Mouse (Mus musculus): ENCODE results near the gene Tead2. TPM values are rescaled to one million over a fixed set of nuclear protein-coding genes. Genes with fewer than 3 reads are reported as not detected.
"Not testable (repeated sequence)": the region's sequence is repeated elsewhere in the genome, so short reads cannot be mapped to it uniquely, and the experiment has no call there.

The Tead2 gene
- 206 and 234 TPM in 2 replicates for polyA plus RNA-seq (2014; fragmentation: Nextera tagmentation; extraction: Ambion mirVana)

DNA sequence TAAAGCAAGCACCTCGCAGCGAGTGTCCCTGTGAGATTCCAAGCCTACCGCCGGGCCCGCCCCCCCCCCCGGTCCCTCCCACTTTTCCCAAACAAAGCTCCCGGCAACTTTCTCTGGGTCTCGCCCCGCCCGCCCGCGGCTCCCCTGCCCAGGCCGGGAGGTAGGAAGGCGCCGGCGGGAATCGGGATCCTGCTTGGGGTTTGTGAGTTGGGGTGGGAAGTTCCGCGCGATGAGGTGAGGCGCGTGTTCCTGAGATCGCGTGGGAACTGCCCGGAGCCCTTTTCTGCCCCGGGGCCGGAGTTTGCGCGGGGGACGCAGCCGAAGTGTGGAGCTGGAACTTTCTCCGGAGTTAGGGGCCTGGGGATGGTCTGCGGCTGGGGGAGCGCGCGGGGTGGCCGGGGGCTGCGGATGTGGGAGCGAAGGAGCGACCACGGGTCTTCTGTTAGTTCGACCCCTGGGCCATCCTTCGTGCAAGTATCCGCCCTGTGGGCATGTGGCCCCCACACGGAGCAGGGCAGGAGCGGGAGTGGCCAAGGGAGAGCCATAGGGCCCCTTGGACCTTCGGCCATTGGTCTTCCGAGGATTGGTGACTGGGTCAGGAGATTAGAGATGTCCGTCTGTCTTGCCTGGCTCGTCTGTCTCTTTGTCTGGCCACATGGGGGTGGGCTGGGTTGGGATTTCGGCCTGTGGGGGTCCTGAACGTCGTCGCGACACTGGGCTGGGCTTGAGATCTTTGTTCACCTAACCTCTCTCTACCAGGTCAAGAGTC, at the start of gene Tead2:
Gene Tead2 (plus strand): TSS at position 81 of the 769 bp plus-strand sequence.
- under 1% methylated on average over 51 of the region's 55 CpGs for WGBS
- H3K27me3 ChIP-seq (ENCODE audit: control insufficient read depth, insufficient read depth, low read length) = peaks cover 14% of the 10 kb centered on the region; the same call in 1 of the 2 replicates
- H3K9ac ChIP-seq (ENCODE audit: low read depth, low read length) = peak within 1 kb of the TSS; percentile 95
- peaks cover 39% of the 10 kb centered on the region for H3K36me3 ChIP-seq (ENCODE audit: control insufficient read depth, insufficient read depth, low read length)
- H3K4me2 ChIP-seq (replicated peaks; ENCODE audit: low read depth, low read length) = peak within 1 kb of the TSS; percentile 79
- H3K4me3 ChIP-seq (ENCODE audit: low read length) = peak within 1 kb of the TSS; percentile 78
- peaks cover 21% of the 10 kb centered on the region for H3K4me1 ChIP-seq (ENCODE audit: control insufficient read depth, insufficient read depth, low read length)
- peak within 1 kb of the TSS; percentile 96 for H3K27ac ChIP-seq (ENCODE audit: low read depth, low read length)
- H3K9me3 ChIP-seq (ENCODE audit: control insufficient read depth, low read length) = no peaks in the 10 kb centered on the region
- peak; percentile 68 for ATAC-seq (ENCODE audit: low FRiP score, low TSS enrichment)

DNA sequence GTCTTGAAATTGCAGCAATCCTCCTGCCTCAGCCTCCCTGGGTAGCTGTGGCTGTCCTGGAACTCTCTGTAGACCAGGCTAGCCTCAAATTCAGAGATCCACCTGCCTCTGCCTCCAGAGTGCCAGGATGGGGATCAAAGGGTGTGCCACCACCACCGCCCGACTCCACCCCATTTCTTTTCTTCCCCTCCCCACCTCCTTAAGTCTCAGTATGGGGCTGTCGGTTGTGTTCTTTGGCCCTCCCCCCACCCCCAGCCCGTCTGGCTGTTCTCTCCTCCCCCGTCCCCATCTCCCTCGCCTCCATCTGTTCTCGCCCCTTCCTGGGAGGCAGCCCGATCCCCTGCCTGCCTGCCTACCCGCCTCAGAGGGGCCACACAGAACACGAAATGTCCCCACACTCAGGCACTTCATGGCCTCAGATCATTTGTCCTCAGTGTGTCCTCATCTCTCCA, 48.6 kb upstream of the Tead2 start:
- H3K9me3 ChIP-seq (ENCODE audit: control insufficient read depth, low read length) = peaks cover 20% of the 10 kb centered on the region
- WGBS = 22% methylated on average over 7 of the region's 10 CpGs
- no peaks in the 10 kb centered on the region for H3K36me3 ChIP-seq (ENCODE audit: control insufficient read depth, insufficient read depth, low read length)
- no peak for ATAC-seq (ENCODE audit: low FRiP score, low TSS enrichment)
- peaks cover 4% of the 10 kb centered on the region; the same call in 1 of the 2 replicates for H3K4me1 ChIP-seq (ENCODE audit: control insufficient read depth, insufficient read depth, low read length)
- no peak overlapping the region for H3K27ac ChIP-seq (ENCODE audit: low read depth, low read length)
- no peak overlapping the region for H3K9ac ChIP-seq (ENCODE audit: low read depth, low read length)
- H3K4me3 ChIP-seq (ENCODE audit: low read length) = no peak overlapping the region
- H3K4me2 ChIP-seq (replicated peaks; ENCODE audit: low read depth, low read length) = no peak overlapping the region
- H3K27me3 ChIP-seq (ENCODE audit: control insufficient read depth, insufficient read depth, low read length) = peaks cover 72% of the 10 kb centered on the region

DNA sequence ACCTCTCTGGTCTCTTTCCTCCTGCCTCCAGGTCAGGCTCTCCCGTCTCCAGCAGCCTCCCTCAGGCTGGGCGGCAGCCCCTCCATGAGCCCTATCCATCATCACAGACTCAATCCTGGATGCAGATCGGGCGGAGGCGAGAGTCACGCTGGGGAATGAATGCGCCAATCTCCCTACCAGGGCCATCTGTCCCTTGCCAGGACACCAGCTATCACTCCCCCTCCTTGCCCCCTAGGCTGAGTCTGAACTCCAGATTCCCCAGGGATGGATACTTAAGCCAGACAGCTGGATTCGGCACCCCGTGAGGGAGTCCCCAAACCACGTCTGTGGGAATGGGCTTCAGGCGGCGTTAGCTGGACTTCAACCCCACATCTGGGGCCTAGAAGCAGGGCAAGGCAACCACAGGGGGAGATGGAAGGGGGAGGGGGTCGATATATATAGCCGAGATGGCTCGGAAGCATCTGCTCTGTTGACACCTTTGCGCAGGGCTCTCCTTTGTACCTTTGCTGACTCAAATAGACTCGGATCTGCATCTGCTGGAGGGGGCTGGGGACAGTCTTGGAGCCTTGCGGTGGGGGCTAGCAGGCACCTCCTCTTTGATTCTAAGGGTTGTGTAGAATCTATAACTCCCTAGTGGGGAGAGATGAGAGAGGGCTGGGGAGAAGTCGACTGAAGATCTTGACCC, 47.6 kb upstream of the Tead2 start:
- 3% methylated on average over 19 of the region's 19 CpGs for WGBS
- H3K36me3 ChIP-seq (ENCODE audit: control insufficient read depth, insufficient read depth, low read length) = no peaks in the 10 kb centered on the region
- H3K9me3 ChIP-seq (ENCODE audit: control insufficient read depth, low read length) = peaks cover 20% of the 10 kb centered on the region

DNA sequence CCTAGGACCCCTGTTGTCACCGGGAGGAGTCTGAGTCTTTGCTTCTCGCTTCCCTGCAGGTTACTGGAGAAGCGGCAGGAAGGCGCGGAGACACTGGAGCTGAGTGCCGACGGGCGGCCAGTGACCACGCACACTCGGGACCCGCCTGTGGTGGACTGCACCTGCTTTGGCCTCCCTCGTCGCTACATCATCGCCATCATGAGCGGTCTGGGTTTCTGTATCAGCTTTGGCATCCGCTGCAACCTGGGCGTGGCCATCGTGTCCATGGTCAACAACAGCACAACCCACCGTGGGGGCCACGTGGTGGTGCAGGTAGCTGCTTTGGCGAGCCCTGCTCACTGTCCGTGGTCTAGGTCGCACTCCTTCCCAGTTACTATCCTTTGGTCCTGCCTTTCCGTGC, 46.9 kb upstream of the Tead2 start:
- Histone ChIP-seq H3K9me3 (ENCODE audit: control insufficient read depth, low read length) (peaks cover 20% of the 10 kb centered on the region), H3K36me3 (ENCODE audit: control insufficient read depth, insufficient read depth, low read length) (no peaks in the 10 kb centered on the region), H3K9ac (ENCODE audit: low read depth, low read length) (no peak overlapping the region), H3K27ac (ENCODE audit: low read depth, low read length) (no peak overlapping the region), H3K4me3 (ENCODE audit: low read length) (no peak overlapping the region), H3K4me1 (ENCODE audit: control insufficient read depth, insufficient read depth, low read length) (peaks cover 3% of the 10 kb centered on the region; the same call in 1 of the 2 replicates), H3K27me3 (ENCODE audit: control insufficient read depth, insufficient read depth, low read length) (peaks cover 62% of the 10 kb centered on the region), H3K4me2 (replicated peaks; ENCODE audit: low read depth, low read length) (no peak overlapping the region)
- 6% methylated on average over 24 of the region's 24 CpGs for WGBS
- ATAC-seq (ENCODE audit: low FRiP score, low TSS enrichment) = no peak

More for the DNA sequence above, 47.6 kb upstream of the Tead2 start:
- Histone ChIP-seq H3K4me3 (ENCODE audit: low read length) (no peak overlapping the region), H3K4me1 (ENCODE audit: control insufficient read depth, insufficient read depth, low read length) (peaks cover 4% of the 10 kb centered on the region; the same call in 1 of the 2 replicates), H3K4me2 (replicated peaks; ENCODE audit: low read depth, low read length) (no peak overlapping the region), H3K27ac (ENCODE audit: low read depth, low read length) (no peak overlapping the region), H3K9ac (ENCODE audit: low read depth, low read length) (no peak overlapping the region), H3K27me3 (ENCODE audit: control insufficient read depth, insufficient read depth, low read length) (peaks cover 70% of the 10 kb centered on the region)
- no peak for ATAC-seq (ENCODE audit: low FRiP score, low TSS enrichment)

DNA sequence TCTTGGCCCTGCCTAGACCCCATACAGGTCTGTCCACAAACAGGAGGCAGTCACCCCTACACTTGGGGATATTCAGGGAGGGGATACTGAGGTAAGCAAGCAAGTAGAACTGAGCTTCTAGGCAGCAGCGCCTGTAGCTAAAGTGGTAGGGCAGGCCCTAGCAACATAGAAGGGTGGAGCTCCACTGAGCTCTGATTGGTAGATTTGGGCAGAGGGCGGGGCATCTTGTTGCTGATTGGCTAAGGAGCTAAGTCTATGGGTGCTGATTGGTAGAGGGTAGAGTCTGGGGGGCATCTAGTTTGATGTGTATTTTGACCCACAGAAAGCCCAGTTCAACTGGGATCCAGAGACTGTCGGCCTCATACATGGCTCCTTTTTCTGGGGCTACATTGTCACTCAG, 46.1 kb upstream of the Tead2 start:
- WGBS = 91% methylated on average over 3 of the region's 3 CpGs
- ATAC-seq (ENCODE audit: low FRiP score, low TSS enrichment) = no peak

DNA sequence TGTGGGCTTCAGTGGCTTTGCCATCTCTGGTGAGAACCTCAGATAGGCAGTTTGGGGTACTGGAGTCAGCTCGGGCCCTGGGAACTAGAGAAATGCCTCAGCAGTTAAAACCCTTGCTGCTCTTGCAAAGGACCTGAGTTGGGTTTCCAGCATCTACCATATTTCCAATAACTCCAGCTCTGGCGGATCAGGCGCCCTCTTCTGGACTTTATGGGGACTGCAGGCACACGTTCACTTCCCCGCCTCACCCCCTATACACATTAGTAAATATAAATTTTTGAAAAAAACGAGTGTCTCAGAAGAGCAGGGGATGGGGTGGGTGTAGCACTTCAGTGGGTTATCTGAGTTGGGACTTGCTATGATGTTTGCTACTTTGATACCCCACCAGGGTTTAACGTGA, 42.6 kb upstream of the Tead2 start:
- Histone ChIP-seq H3K9me3 (ENCODE audit: control insufficient read depth, low read length) (peaks cover 20% of the 10 kb centered on the region), H3K27me3 (ENCODE audit: control insufficient read depth, insufficient read depth, low read length) (peaks cover 61% of the 10 kb centered on the region), H3K36me3 (ENCODE audit: control insufficient read depth, insufficient read depth, low read length) (no peaks in the 10 kb centered on the region), H3K27ac (ENCODE audit: low read depth, low read length) (no peak overlapping the region), H3K4me1 (ENCODE audit: control insufficient read depth, insufficient read depth, low read length) (peaks cover 5% of the 10 kb centered on the region; the same call in 1 of the 2 replicates), H3K4me3 (ENCODE audit: low read length) (no peak overlapping the region), H3K9ac (ENCODE audit: low read depth, low read length) (no peak overlapping the region), H3K4me2 (replicated peaks; ENCODE audit: low read depth, low read length) (no peak overlapping the region)
- WGBS = 62% methylated on average over 7 of the region's 7 CpGs
- ATAC-seq (ENCODE audit: low FRiP score, low TSS enrichment) = no peak

More for the DNA sequence above, 46.1 kb upstream of the Tead2 start:
- Histone ChIP-seq H3K9me3 (ENCODE audit: control insufficient read depth, low read length) (peaks cover 20% of the 10 kb centered on the region), H3K36me3 (ENCODE audit: control insufficient read depth, insufficient read depth, low read length) (no peaks in the 10 kb centered on the region), H3K27me3 (ENCODE audit: control insufficient read depth, insufficient read depth, low read length) (peaks cover 60% of the 10 kb centered on the region), H3K9ac (ENCODE audit: low read depth, low read length) (no peak overlapping the region), H3K4me3 (ENCODE audit: low read length) (no peak overlapping the region), H3K27ac (ENCODE audit: low read depth, low read length) (no peak overlapping the region), H3K4me2 (replicated peaks; ENCODE audit: low read depth, low read length) (no peak overlapping the region), H3K4me1 (ENCODE audit: control insufficient read depth, insufficient read depth, low read length) (no peaks in the 10 kb centered on the region)

DNA sequence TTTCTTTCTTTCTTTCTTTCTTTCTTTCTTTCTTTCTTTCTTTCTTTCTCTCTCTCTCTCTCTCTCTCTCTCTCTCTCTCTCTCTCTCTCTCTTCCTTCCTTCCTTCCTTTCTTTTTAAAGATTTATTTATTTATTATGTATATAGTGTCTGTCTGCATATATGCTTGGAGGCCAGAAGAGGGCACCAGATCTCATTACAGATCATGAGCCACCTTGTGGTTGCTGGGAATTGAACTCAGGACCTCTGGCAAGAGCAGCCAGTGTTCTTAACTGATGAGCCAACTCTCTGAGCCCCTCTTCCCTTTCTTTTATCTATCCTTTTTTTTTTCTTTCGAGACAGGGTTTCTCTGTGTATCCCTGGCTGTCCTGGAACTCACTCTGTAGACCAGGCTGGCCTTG, 41.8 kb upstream of the Tead2 start:
- H3K27ac ChIP-seq (ENCODE audit: low read depth, low read length); H3K4me2 ChIP-seq (replicated peaks; ENCODE audit: low read depth, low read length); H3K4me1 ChIP-seq (ENCODE audit: control insufficient read depth, insufficient read depth, low read length); H3K4me3 ChIP-seq (ENCODE audit: low read length); ATAC-seq (ENCODE audit: low FRiP score, low TSS enrichment); H3K36me3 ChIP-seq (ENCODE audit: control insufficient read depth, insufficient read depth, low read length); H3K9ac ChIP-seq (ENCODE audit: low read depth, low read length): not testable (repeated sequence)
- H3K9me3 ChIP-seq (ENCODE audit: control insufficient read depth, low read length) = peaks cover 18% of the 10 kb centered on the region
- 76% methylated on average over 1 of the region's 1 CpGs for WGBS
- peaks cover 61% of the 10 kb centered on the region for H3K27me3 ChIP-seq (ENCODE audit: control insufficient read depth, insufficient read depth, low read length)

DNA sequence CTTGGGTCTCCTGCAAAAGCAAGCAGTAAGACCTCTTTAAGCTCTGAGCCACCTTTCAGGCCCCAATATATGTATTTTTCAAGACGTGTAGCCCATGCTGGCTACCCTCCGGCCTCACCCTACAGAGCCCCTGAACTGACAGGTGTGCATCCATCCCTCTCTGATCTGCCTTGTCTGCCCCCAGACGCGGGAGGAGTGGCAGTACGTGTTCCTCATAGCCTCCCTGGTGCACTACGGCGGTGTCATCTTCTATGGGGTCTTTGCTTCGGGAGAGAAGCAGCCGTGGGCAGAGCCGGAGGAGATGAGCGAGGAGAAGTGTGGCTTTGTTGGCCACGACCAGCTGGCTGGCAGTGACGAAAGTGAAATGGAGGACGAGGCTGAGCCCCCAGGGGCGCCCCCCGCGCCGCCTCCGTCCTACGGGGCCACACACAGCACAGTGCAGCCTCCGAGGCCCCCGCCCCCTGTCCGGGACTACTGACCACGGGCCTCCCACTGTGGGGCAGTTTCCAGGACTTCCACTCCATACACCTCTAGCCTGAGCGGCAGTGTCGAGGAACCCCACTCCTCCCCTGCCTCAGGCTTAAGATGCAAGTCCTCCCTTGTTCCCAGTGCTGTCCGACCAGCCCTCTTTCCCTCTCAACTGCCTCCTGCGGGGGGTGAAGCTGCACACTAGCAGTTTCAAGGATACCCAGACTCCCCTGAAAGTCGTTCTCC, 40.8 kb upstream of the Tead2 start:
- no peak overlapping the region for H3K27ac ChIP-seq (ENCODE audit: low read depth, low read length)
- peaks cover 9% of the 10 kb centered on the region for H3K9me3 ChIP-seq (ENCODE audit: control insufficient read depth, low read length)
- no peak for ATAC-seq (ENCODE audit: low FRiP score, low TSS enrichment)
- no peak overlapping the region for H3K9ac ChIP-seq (ENCODE audit: low read depth, low read length)
- peaks cover 5% of the 10 kb centered on the region; the same call in 1 of the 2 replicates for H3K4me1 ChIP-seq (ENCODE audit: control insufficient read depth, insufficient read depth, low read length)
- WGBS = 3% methylated on average over 28 of the region's 29 CpGs
- 0 out of 2 replicates have a peak overlapping the region, but pooled peaks have one; percentile 4 for H3K4me2 ChIP-seq (replicated peaks; ENCODE audit: low read depth, low read length)
- no peak overlapping the region for H3K4me3 ChIP-seq (ENCODE audit: low read length)
- H3K36me3 ChIP-seq (ENCODE audit: control insufficient read depth, insufficient read depth, low read length) = no peaks in the 10 kb centered on the region
- H3K27me3 ChIP-seq (ENCODE audit: control insufficient read depth, insufficient read depth, low read length) = peaks cover 63% of the 10 kb centered on the region
